Mouse (Mus musculus) lung, adult 2 months (tissue): Measurements from ENCODE around the gene Stub1.

Experiments used
- CTCF ChIP-seq: fragments of 200-500 bp; IDR thresholded peaks from 2 replicates; pipeline ENCODE4 v1.5.1; 2011; ENCODE audit warnings: mild to moderate bottlenecking, low read length, control low read depth; ENCODE audit not compliant: insufficient read depth
- POLR2A ChIP-seq: fragments of 200-500 bp; IDR thresholded peaks from 2 replicates; pipeline ENCODE4 v1.6.1; 2011; ENCODE audit warnings: low read depth, mild to moderate bottlenecking, control low read depth, low read length, borderline replicate concordance; ENCODE audit errors: extremely low read depth

GRCm38 (mm10) chr17:25840519-25840918 is 7.3 kb upstream of the Stub1 start:
- TF ChIP-seq CTCF (no peak), POLR2A (no peak)
